Mouse (Mus musculus) Muller cell, postnatal 12 days (primary cell): ENCODE measurements around the gene Cbl.
"Not testable (repeated sequence)": the region's sequence is repeated elsewhere in the genome, so short reads cannot be mapped to it uniquely, and the experiment has no call there.

Source experiments
- DNase-seq: peaks from one replicate; pipeline ENCODE4 v3.0.0-alpha.2; 2015; ENCODE audit errors: inconsistent ontology term

The Cbl gene

DNA sequence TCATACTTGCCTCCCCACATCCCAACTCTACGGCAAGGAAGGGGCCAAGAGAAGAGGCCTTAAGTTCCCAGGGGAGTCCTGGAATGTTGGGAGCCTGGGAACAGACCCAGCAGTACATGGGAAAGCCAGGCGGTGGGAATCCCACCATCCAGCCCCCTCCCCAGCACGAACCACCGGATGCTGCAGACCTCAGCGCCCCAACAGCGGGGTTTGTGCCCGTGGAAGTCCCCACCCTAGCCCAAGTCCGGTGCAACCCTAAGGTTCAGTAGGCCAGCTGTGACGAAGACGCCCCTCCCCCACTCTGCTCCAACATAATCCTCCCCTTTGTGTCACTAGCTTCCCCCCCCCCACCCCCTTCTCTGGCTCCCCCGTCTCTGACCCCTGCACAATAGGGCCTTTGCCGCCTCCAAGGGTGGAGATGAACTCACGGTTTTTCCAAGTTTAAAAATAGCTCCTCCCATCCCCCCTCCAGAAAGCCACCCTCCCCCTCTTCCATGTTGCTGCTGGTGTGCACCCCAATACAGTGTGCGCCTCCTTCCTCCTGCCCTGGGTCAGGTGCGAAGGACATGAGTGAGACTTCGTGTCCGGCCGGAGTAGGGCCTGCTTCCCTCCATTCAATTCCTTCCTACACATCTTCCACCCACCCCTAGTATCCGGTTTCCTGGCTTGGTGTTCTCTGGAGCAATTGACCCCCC is 103.1 kb downstream of the Cbl start:
- DNase-seq, result no peak

DNA sequence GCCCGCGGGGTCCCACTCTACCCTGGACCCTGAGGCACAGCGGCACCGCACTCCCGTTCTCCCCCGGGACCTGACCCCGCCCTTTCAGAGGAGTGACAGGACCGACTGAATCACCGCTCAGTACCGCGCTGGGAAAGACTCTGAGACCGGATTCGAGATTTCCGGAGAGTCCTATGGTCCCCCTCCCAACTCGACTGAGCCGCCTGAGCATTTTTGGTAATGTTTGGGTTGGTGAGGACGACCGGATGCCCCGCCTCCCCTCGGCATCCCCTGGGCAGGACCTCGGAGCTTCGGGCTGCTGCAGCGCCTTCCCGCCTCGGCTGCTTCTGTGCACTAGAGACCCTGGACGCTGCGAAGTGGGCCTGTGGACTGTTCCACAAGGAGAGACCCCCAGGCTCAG is 103.8 kb downstream of the Cbl start:
- peak; percentile 87 for DNase-seq

DNA sequence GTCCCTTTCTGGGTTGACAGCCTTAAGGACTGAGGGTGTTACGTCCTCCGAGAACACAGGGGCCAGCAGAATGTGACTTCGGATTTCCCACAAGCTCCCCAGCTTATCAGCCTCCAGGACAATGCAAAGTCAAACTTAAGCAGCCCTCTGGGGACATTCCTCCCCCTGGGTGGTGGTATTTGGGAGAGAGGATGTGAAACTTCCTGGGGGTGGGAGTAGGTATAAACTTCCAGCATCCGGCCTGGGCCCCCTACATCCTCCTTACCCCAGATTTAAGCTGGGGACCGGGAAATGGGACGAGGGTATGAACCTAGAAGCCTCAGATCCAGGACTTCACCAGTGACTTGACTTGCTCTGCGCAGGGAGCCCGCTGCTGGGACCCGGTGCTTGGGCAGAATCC is 104.2 kb downstream of the Cbl start:
- no peak for DNase-seq

DNA sequence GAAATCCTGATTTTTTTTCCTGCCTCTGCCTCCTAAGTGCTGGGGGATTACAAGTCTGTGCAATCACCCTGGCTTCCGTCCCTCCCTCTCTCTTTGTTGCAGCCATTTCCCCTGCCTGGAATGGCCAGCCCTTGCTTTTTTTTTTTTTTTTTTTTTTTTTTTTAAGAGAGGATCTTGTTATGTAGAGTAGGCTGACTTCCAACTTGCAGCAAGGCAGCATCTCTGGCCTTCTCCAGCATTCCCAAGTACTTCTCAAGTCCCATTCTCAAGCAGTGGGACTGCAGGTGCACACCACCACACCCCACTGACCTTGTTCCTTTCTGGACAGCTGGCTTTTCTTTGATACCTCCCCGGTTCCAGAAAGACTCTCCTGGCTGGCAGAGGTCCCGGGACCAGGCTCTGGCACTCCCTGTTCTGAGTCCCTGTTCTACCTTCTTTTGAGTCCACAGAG is 106.5 kb downstream of the Cbl start:
- DNase-seq, result no peak

DNA sequence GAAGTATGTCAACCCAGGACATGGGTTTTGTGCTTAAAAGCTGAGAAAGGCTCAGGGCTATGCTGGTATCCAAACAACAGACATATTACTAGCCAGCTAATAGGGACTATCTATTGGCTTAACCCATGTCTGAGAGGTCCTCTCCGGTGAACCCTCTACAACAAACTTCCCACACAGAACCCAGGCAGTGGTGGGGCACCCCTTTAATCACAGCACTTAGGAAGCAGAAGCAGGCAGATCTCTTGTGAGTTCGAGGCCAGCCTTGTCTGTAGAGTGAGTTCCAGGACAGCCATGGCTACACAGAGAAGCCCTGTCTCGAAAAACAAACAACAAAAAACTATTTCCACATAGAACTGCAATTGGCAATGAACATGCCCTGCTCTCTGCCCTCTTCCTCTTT is 107.1 kb downstream of the Cbl start:
- DNase-seq, result no peak

DNA sequence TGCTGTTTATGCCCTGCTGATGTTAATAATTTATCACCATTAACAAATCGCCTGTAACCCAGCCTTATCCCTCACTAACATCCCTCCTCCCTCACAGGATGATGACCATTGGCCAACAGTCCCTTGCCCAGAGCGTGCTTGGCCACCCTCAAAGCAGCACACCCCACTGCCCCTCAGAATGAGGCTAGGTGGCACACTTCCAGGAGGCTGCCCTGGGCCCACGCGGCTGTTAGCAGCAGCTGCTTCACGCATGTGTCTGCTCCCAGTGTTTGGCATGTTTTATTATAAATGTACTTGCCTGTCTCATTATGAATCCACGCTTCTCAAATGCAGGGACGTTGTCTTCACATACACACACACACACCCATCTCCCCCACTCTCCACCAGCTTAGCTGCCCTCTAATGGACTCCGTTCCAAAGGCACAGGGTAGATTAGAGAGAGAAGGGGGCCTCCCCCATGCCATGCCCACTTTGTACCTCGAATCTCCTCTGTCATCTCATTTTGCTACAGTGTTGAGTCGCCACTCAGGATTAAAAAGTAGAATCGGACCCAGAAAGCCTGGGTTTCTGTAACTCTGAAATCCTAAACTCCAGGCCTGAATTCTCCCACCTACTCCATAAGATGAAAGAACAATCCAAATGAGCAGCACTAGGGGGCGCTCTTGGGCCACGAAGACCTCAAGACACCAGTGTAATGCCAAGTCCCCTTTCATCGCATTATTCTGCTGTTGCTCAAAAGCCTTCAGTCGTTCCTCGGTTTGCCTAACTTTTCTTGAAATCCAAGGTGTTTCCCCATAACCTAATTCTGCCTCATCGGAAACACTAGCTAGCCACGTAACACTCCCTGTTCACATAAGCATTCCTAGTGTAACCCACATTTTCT is 108.1 kb downstream of the Cbl start:
- peak; percentile 87 for DNase-seq

DNA sequence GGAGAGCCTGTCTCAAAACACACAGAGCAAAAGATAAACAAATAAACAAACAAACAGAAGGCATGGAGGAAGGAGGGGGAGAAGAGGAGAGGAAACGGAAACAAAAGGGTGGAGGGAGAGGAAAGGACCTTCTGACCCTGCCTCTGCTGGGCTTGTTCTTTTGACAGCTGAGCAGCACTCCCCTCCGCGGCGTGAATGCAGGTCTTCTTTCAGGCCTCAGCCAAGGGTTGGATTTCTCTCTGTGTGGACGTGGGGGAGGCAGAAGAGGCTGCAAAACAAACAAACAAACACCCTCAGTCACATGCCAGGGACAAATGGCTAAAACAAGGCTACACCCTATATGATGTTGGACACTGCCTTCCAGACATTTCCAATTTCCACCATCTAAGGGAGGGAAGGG is 108.8 kb downstream of the Cbl start:
- no peak for DNase-seq

DNA sequence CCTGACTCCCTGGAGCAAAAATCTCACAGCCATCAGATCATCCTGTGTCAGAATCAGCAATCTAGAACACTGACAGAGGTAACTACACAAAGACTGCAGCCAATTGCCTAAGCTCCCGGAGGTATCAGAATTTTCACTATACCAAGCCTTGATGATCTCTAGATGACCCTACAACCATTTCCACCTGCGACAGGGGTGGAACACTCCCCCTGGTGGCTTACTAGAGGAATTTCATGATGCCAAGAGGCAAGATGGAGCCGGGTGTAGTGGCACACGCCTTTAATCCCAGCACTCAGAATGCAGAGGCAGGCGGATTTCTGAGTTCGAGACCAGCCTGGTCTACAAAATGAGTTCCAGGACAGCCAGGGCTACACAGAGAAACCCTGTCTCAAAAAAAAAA is 109.5 kb downstream of the Cbl start:
- peak; percentile 34 for DNase-seq

DNA sequence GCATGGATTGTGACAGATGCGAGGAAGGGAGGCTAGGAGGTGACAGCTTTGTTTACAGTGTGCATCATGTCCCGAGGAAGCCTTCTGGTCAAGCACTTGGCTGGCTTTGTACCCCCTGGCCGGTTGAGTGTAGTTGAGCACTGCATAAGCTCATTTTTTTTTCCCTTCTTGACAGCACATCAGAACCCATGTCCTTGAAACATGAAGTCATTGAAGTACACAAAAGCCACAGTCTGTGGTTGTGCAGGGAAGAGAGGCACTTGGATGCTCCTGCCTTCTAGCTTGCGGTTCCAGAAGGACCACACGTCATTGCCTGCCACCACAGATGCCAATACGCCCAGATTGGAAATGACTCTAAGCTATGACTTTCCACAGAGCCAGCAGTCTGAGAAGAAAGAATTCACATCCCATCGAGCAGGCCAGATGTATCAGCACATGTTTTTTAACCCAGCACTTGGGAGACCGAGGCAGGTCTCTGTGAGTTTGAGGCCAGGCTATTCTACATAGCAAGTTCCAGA is 113.8 kb downstream of the Cbl start:
- DNase-seq, result no peak

DNA sequence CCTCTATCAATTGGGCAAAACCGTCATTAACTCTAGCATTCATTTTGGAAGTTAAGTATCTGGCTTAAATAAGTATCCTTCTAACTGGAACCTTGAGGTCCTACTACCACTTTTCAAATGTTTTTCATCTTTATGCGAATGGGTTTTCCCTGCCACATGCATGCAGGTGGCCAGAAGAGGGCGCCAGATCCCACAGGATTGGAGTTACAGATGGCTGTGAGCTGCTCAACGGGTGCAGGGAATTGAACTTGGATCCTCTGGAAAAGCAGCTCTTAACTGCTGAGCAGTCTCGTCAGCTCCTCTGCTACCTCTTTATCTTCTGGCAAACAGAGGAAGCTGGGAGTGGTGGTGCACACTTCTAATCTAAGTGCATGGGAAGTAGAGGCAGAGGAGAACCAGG is 114.8 kb downstream of the Cbl start:
- no peak for DNase-seq

DNA sequence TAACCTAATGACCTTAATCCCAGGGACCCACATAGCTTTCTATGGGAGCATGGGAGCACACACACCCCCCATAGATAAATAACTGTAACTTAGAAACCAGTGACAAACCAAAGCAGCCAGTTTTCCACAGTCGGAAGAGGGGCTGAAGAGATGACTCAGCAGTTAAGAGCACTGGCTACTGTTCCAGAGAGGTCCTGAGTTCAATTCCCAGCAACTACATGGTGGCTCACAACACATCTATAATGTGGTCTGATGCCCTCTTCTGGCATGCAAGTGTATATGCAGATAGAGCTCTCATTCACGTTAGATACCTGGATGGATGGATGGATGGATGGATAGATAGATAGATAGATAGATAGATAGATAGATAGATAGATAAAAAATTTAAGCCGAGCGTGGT is 117.7 kb downstream of the Cbl start:
- no peak for DNase-seq

DNA sequence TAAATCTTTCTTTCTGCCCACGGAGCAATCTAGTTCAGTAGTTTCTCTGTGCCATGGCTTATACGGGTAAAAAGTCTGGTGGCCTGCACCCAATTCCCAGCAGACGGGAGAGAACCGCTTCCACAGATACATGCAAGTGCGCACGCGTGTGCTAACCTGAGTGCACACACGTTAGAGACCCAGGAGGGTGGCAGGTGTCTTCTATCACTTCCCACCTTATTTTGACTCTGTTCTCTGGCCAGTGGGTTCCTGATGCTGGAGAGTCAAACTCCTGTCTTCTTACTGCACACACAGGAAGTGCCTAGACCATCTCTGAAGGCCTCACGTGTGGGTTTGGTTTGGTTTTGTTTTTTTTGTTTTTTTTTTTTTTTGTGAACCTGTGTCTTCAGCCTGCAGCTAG is 118.2 kb downstream of the Cbl start:
- DNase-seq, result no peak

DNA sequence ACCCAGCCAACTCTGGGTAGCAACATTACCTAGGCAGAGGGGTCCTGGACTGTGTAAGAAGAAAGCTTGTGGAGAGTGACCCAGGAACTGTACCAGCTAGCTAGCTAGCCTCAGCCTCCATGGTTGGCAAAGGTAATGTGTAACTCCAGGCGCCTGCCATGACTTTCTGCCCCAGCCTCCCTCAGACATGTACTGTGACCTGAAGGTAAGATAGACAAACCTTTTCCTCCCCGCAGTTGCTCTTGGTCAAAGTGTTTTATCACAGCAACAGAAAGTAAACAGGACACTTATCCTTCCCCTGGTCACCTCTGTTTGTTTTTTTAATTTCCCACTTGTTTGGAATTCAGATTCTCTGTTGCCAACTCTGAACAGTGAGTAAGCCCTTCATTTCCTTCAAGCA is 119.4 kb downstream of the Cbl start:
- no peak for DNase-seq

DNA sequence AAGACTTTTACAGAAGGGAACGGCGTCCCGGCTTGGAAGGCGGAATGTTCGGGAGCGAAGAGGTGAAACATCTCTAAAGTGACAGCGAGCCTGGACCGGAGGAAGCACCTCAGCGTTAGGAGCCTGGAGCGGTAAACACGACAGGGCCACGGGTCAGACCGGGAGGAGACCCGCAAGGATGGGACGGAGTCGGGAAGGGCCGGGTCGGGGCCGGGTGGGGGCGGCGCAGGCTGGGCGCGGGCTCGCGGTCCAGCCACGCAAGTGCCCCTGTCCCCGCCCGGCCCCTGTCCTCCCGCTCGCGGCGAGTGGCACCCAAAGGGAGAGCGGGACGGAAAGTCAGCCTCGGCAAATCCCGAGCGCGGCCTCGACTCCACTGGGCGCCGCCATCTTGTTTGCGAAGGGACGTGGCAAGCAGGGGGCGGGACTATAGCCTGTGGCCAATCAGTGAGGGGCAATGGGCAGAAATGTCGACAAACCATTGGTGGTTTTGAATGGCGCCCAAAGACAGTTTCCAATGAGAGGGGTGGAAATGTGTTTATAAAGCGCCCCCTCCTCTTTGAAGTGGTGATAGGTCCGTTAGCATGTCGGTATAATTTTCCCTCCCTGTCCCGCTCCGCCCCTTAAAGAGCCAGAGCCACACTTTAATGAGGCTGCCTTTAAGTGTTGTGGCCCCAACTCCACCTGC is 120.6 kb downstream of the Cbl start, which contains the start of the genes Gm49380 and Rnf26:
Gene Gm49380 (minus strand): TSS at position 396 of the 685 bp plus-strand sequence.
Gene Rnf26 (minus strand): TSS at position 413 of the 685 bp plus-strand sequence.
- DNase-seq, result peak; percentile 94

DNA sequence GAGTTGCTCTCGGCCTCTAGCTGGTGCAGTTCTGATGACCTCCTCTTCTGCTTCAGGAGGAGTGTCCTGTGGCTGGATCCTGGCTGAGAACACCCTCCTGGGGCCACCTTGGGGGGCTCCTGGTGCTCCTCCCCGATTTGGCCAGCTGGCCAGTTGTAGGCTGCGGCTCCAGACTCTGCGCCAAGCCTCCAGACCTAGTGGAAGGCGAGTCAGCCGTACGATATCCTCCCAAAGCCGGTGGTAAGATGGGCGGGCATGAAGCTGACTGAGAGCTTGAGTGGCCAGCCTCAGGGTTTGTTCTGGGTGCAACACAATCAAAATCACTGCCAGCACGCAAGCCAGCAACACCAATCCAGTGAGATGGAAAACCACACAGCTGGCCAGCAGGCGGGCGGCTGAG is 121.9 kb downstream of the Cbl start:
- DNase-seq, result not testable (repeated sequence)

DNA sequence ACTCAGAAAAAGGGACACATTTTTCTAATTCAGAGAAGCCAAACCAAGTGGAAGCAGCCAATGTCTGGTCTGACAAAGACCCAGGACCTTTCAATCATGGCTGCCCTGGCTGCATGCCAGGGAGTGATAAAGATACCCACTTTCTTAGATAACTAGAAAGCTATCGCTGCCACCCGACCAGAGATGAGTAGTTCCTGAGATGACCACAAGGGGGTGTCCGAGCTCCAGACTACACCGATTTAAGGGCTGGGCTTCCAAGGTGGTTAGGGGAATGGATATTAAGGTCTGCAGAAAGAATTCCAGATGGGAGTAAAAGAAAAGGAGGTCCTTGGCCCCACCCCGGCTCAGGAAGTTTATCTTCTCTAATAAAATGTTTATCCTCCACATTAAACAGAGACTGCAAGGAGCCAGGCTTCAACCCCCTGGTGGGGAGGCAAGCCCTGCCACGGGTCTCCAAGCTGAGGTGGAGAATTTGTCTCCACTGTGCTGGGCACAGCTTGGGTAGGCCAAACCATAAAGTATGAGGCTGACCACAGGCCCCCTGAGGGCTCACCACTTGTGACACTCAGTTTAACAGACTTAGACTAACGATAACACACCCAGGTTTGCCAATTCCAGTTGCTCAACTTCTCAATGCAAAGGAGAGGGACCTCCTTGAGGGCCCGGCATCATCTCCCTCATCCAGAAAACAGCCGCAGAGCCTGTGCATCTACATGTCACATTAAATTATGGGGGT is 124.3 kb downstream of the Cbl start:
- peak; percentile 77 for DNase-seq

DNA sequence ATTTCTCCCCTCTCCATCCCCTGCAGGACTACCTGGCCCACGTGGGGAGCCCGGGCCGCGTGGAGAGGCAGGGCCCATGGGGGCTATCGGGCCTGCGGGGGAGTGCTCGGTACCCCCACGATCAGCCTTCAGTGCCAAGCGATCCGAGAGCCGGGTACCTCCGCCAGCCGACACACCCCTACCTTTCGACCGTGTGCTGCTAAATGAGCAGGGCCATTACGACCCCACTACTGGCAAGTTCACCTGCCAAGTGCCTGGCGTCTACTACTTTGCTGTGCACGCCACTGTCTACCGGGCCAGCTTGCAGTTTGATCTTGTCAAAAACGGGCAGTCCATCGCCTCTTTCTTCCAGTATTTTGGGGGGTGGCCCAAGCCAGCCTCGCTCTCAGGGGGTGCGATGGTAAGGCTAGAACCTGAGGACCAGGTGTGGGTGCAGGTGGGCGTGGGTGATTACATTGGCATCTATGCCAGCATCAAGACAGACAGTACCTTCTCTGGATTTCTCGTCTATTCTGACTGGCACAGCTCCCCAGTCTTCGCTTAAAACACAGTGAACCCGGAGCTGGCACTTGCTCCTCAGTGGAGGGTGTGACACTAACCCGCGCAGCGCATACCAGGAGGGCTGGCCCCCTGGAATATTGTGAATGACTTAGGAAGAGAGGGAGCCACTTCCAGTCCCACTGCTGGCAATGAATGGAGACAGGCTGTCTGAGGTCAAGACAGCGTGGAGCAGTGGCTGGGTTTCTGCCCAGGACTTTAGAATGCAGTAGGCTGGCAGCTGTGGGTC is 125.4 kb downstream of the Cbl start:
- peak; percentile 24 for DNase-seq

DNA sequence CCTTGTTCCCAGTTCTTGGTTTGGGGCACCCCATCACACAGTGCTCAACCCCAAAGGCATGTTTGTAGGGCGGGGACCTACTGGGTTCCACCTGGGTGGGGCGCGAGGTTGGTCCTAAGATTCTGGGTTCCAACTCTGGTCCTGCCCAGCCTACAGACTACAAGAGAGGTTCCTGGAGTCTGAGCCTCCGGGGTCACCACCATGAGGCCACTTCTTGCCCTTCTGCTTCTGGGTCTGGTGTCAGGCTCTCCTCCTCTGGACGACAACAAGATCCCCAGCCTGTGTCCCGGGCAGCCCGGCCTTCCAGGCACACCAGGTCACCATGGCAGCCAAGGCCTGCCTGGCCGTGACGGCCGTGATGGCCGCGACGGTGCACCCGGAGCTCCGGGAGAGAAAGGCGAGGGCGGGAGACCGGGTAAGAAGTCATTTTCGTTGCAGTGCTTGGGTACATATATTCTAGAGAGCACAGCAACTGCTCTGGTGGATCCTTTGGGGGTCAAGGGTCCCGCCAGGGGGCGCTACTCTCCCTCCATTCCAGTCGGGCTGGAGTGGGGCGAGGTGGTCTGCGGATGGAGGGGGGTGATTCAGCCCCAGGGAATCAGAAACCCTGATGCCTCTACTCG is 126.2 kb downstream of the Cbl start:
- DNase-seq, result peak; percentile 48

DNA sequence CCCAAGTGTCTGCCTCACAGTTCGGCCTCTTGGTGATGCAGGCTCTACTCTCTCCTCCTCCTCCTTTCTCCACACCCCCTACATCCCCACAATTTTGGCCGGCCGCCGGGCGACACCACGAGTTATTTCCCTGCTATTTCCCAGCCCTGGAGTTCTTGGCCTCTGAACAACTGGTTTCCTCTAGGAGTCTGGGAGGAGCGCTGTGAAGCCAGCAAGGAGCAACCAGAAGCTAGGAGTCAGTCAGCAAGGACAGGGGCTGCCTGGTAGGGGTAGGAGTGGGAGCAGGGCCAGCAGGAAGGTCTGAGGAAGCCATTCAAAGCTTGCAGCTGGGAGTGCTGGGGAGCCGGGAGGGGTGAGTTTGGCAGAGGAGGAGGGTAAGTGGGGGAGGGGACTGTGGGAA is 126.7 kb downstream of the Cbl start, which contains the start of gene C1qtnf5:
Gene C1qtnf5 (plus strand): TSS at position 136 of the 400 bp plus-strand sequence.
- DNase-seq, result peak; percentile 96

DNA sequence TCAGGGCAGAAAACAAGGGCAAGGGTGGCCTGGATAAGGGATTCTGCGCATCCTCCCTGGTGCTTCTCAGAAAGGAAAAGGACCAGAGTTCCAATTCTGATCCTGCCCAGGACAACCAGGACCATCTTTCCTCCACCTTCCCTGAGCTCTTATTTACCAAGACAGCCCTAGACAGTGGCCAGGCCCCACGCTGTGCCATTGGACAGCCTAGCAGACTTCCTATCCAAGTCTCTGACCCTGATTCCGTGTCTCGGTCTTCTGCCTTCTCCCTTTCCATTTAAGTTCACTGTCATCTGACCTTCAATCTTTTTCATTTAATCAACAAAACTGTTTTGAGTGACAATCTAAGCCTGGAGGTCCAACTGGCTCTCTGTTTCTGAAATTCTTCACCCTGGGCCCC is 127.3 kb downstream of the Cbl start:
- DNase-seq, result no peak
